Mouse (Mus musculus) cerebellum, adult (tissue): ENCODE data around the gene Twnk.
"Not testable (repeated sequence)": the region's sequence is repeated elsewhere in the genome, so short reads cannot be mapped to it uniquely, and the experiment has no call there.

Experiments
- ATAC-seq: cut with Nextera tagmentation; 2 replicates; pipeline ENCODE4 v1.9.2; 2017; ENCODE audit warnings: mild to moderate bottlenecking, moderate library complexity, mixed read lengths; ENCODE audit not compliant: insufficient number of reproducible peaks, low FRiP score, low TSS enrichment

Gene Twnk

GRCm38 (mm10) chr19:45021362-45021761 lies 15.9 kb downstream of the Twnk start:
- no peak for ATAC-seq

DNA sequence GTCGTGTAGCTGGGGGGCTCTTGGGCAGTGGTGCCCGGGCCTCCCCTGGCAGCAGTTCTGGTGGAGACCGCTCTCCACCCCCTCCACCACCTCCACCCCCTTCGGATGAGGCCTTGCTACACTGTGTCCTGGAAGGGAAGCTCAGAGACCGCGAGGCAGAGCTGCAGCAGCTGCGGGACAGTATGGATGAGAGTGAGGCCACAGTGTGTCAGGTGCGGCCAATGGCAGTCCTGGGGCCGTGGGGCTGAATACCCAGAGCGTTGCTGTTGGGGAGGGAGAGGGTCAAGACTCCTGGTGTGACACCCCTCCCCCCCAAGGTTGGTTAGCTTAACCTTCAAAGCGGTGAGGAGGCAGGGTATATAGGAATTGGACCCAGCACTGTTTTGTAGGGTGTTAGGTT lies 18.5 kb downstream of the Twnk start:
- no peak for ATAC-seq

DNA sequence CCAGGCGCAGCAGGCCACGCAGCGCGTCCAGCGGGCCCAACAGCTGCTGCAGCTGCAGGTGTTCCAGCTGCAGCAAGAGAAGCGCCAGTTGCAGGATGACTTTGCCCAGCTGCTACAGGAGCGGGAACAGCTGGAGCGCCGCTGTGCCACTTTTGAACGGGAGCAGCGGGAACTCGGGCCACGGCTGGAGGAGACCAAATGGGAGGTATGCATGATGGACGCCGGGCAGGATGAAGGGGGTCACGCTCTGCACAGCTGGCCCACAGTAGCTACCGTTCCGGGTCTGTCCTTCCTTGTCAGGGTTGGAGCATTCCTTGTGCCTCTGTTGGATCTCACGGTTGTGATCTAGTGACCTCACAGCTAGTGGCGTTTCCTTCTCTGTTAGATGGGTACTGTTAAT lies 19.3 kb downstream of the Twnk start:
- ATAC-seq: no peak

DNA sequence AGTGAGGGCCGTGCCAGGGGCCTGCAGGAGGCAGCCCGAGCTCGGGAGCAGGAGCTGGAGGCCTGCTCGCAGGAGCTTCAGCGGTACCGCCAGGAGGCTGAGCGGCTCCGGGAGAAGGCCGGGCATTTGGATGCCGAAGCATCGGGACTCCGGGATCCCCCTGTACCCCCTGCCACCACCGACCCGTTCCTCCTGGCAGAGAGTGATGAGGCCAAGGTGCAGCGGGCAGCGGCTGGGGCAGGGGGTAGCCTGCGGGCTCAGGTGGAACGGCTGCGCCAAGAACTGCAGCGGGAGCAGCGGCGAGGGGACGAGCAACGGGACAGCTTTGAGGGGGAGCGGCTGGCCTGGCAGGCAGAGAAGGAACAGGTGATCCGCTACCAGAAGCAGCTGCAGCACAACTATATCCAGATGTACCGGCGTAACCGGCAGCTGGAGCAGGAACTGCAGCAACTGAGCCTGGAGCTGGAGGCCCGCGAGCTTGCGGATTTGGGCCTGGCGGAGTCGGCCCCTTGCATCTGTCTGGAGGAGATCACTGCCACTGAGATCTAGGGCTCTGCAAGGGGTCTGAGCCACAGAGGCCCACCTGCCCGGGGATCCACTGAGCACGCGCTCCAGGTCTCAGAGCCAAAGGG lies 20.6 kb downstream of the Twnk start:
- ATAC-seq: no peak

DNA sequence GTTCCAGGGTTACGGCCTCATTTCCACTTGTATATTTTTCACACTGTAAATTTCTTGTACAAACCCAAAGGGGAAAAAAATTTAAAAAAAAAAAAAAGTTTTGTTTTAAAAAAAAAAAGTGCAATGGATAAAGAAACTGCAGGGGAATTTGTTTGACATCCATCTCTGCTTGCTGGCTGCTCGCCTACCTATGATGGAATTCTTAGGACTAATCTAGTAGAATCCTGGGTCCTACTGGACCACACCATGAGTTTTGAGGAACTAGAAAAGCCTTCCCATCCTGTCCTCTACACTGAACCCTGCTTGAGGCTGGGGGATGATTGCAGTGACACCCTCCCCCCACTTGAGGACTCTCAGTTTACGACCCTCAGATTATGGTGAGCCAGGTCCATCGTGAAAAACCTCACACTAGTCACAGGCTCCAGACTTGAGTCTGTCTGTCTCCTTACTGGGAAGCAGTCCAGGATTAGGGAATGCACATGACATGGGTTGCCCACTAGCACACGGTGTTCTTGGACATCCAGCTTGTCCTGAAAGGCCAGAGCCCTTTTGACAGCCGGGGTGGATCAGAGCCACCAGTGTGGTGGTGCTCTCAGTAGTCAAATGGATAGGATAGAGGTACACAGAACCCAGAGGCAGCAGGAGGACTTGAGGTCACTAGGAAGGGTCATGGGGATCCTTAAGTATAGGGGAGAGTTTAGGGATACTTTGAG lies 21.7 kb downstream of the Twnk start:
- ATAC-seq: no peak

GRCm38 (mm10) chr19:45027848-45028247 lies 22.4 kb downstream of the Twnk start:
- ATAC-seq: no peak

DNA sequence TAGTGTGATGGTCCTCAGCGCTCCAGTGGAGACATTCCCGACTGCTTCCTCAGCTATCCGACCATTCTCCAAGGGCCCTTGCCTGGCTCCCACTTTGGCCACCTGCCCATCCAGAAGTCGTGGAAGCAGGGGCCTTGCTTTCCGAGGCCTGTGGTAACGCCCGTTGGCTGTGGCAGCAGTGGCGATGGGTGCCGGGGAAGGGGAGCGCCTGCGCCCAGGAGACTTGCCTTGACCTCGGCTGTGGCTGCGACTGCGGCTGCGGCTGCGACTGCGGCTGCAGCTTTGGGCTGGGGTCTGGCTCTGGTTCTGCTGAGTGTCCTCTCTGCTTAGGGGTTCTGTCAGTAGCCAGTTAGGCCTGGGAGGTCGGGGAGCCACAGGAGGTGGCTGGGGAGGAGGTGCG lies 23.3 kb downstream of the Twnk start:
- ATAC-seq: no peak

DNA sequence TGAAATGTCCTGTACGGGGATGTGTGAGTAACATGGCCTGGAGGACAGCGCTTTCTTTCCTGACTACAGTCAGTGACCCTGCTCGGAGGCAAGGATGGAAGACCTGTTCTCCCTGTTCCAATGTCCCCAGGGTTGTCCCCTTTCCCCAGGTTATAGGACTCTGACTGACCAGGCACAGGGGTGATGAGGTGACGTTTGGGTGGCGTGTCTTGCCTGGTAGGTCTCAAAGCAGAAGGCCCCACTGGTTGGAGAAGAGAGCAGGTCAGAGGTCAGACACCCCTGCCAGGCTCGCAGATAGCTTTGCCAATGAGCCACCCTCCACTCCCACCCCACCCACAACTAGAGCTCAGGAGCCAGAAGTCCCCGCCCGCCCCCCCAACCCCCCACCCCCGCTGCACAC lies 24.1 kb downstream of the Twnk start:
- no peak for ATAC-seq

DNA sequence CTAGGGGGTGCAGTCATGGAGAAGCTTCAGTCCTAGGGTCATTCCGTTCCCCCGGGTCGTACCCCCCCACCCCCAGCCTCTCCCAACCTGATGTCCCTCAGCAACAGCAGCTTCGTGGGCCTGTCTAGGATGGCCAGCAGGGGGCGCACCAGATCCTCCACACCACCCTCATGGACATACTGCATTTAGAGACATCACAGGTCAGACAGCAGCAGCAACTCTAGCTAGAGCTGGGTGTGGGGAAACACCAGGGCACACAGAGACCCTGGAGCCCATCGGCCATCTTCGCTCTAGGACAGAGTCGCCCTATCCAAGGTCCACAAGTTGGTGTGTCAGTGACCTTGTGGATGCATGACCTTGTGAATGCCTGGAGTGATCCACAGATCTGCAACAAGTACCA lies 24.6 kb downstream of the Twnk start:
- ATAC-seq: no peak

- peak; percentile 54; the same call in 1 of the 2 replicates for ATAC-seq
These were observed 25.6 kb downstream of the Twnk start for GRCm38 (mm10) chr19:45030746-45031693.

DNA sequence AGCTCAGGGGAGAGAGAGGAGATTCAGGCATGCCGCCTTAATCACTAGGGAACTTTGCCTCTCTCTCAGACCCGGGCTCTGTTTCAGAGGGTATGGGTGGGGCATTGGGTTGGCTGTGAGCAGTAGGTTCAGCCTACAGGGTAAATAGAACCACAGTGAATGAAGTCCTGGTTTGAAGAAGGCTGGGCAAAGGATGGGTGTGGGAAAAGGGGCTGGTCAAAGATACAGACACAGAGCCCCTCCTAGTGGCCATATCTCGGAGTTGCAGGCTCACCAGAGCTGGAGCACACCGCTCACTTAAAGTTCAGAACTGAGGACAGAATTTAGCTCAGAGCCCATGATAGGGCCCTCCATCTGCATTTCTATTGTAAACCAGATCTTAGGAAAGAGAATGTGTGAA lies 26.3 kb downstream of the Twnk start:
- peak; percentile 42; the same call in 1 of the 2 replicates for ATAC-seq

DNA sequence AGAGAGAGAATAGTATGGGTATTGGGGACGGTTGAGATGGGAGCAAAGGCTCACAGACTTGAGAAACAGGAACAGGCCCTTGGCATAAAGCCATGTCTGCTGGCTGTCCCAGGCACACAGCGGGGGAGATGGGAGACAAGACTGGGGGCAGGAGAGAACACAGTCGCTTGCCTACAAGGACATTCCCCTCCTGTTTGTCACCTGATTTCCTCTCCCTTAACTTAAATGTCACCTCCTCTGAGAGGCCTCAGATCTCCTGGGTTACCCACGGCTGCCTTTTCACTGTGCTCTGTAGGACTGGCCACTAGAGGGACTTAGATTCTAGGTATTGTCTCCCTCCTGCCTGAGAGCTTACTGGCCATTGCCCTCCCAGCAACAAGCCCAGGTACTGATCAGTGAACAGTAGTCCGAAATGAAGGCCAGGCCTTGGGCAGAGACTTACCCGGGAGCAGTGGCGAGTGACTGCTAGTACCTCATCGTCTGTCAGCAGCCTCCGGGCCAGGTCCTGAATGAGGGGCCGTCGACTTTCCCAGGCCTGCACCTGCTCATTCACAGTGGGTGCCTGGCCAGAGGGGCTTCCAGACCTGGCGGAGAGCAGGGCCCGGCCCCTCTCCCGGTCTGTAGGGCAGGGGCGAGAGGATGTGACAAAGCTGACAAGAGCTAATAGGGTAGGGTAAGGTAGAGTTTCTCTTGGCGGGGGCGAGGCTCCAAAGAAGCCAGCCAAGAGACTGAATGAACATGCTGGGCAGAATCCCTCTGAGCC lies 27.3 kb downstream of the Twnk start:
- no peak for ATAC-seq

GRCm38 (mm10) chr19:45036867-45037266 lies 31.4 kb downstream of the Twnk start:
- no peak for ATAC-seq

DNA sequence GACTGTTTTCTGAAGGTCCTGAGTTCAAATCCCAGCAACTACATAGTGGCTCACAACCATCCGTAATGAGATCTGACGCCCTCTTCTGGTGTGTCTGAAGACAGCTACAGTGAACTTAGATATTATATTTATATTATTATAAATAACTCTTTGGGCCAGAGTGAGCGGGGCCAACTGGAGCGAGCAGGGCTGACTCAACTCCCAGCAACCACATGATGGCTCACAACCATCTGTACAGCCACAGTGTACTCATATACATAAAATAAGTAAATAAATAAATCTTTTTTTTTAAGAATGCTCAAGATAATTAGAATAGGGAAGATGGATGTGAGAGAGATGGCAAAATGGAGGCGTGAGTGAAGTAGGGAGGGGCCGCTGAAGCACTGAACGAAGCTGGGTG lies 32.7 kb downstream of the Twnk start:
- not testable (repeated sequence) for ATAC-seq

DNA sequence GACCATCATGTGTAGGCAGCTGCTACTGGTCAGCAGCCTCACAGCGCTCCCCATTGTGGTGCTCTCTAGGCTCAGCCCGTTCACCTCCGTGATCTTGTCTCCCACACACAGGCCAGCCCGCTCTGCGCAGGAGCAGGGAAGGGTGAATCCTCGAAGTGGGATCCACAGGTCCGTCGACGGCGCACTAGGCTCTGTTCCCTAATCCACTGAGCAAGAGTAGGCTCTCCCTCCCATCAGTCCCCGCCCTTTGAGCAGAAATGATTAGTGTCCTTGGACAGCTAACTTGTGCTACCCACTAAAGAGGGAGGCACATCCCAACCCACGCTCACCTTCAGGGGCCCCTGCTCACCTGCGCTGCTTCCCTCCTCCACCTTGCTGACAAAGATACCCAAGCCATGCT lies 34.8 kb downstream of the Twnk start:
- no peak for ATAC-seq

- ATAC-seq: no peak
These were observed 39.0 kb downstream of the Twnk start for GRCm38 (mm10) chr19:45044389-45044927.

DNA sequence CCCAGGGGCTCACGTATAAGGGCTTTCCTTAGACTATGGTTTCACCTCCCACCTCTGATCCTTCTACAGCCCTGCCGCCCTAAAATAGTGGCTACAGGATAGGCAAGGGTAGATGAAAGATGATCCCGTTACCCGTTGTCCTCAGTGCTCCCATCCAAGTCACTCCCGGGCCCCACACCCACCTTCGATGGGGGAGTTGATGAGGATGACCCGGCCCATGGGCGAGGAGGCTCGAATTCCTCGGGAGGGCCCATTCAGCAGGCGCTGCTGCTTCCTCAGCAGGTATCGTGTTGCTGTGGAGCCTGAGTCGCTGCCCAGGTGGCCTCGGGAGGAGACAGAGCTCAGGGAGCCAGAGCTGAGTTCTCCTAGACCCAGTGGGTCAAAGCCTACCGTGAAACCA lies 39.8 kb downstream of the Twnk start:
- no peak for ATAC-seq

GRCm38 (mm10) chr19:45045651-45046050 lies 40.2 kb downstream of the Twnk start, which contains the start of gene Pdzd7:
Gene Pdzd7, minus strand, starts transcription at chr19:45045717.
- no peak for ATAC-seq

DNA sequence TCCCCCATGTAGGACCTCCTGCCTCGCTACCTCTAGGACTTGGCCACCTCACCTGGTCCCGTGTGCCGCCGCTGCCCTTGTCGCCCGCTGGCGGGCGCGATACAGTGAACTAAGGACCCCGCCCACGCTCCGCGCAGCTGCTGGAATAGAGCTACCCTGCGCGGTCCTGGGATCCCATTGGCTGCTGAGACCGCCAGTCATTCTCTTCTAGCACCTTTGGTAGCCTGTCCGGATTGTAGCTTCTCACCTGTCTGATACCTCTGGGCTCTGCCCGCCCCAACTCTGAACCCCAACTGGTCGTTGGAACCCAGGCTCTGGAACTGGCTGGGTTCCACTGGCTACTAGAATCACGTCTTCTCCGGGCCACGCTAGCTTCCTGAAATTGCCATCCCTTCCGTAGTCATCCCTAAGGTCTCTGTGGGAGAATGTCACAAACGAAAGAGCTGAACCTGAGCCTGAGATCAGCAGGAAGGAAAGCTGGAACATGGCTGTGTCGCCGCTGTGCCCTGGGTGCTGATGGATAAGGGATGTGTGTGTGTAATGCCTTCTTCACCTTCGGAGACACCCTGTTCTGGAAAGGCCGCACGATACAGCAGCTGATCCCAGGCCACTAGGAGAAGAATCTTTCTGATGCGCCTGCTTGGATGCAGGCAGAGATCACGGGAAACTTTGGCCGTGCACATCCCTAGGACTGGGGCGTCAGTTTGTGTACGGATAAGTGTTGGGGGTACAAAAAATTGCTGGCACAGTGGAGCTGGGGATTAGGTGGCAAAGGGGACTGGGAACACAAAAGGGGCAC lies 41.3 kb downstream of the Twnk start:
- peak; percentile 78 for ATAC-seq
